Mouse (Mus musculus) embryonic fibroblast, embryonic 13.5 days (primary cell): ENCODE data around the gene Zfp277. TPM values are rescaled to one million over a fixed set of nuclear protein-coding genes. Genes with fewer than 3 reads are reported as not detected.

Experiments
- H3K27ac ChIP-seq: 2 replicates; pipeline ENCODE4 v1.5.1; 2012; ENCODE audit warnings: low read length, control low read depth, inconsistent platforms; ENCODE audit not compliant: insufficient read depth
- H3K4me1 ChIP-seq: 2 replicates; pipeline ENCODE4 v1.6.1; 2011; ENCODE audit warnings: low read length; ENCODE audit not compliant: control insufficient read depth, insufficient read depth
- H3K4me3 ChIP-seq: 2 replicates; pipeline ENCODE4 v1.5.1; 2011; ENCODE audit warnings: mild to moderate bottlenecking, control low read depth, low read length; ENCODE audit not compliant: insufficient read depth
- CTCF ChIP-seq: IDR thresholded peaks from 2 replicates; pipeline ENCODE4 v1.5.1; 2011; ENCODE audit warnings: mild to moderate bottlenecking, control low read depth, low read length, moderate library complexity, borderline replicate concordance; ENCODE audit not compliant: insufficient read depth
- POLR2A ChIP-seq: IDR thresholded peaks from 2 replicates; pipeline ENCODE4 v1.6.1; 2011; ENCODE audit warnings: low read depth, mild to moderate bottlenecking, control low read depth, low read length, moderate library complexity
- polyA plus RNA-seq: library from polyadenylated mRNA; stranded (reverse); fragments of >200 nt; gene quantifications from 2 replicates; pipeline ENCODE4 v1.2.4, GENCODE M21; 2011; ENCODE audit warnings: low read depth; ENCODE audit not compliant: missing spikeins, insufficient read length

The Zfp277 gene
- polyA plus RNA-seq, 1 experiment: 22.6 TPM

DNA sequence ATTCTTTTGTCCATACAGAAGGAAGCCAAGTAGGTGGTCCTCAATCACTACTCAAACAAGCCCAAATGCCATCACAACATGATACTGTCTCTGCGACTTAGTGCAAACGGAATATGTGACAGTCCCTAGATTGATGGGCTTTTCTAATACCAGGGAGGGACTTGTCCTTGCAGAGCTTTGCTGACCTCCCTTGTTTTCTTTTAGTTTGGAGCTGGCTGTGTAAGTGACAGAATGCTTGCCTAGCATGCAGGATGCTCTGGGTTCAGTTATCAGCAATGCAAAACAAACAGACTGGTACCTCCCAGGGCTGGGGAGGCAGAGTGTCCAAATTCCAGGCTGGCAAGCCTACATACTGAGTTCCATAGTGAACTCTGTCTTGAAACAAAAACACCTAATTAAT is 7.7 kb downstream of the Zfp277 start:
- TF ChIP-seq CTCF (no peak), POLR2A (no peak)
- peaks cover 3% of the 10 kb centered on the region for H3K4me1 ChIP-seq
- no peak overlapping the region for H3K4me3 ChIP-seq
- H3K27ac ChIP-seq: no peak overlapping the region

GRCm38 (mm10) chr12:40434101-40434500 is 11.6 kb downstream of the Zfp277 start:
- TF ChIP-seq CTCF (no peak), POLR2A (no peak)
- peaks cover 3% of the 10 kb centered on the region for H3K4me1 ChIP-seq
- no peak overlapping the region for H3K4me3 ChIP-seq
- no peak overlapping the region for H3K27ac ChIP-seq

GRCm38 (mm10) chr12:40431075-40431474 is 14.6 kb downstream of the Zfp277 start:
- H3K4me3 ChIP-seq: no peak overlapping the region
- H3K4me1 ChIP-seq: peaks cover 3% of the 10 kb centered on the region
- no peak overlapping the region for H3K27ac ChIP-seq
- TF ChIP-seq CTCF (no peak), POLR2A (no peak)

DNA sequence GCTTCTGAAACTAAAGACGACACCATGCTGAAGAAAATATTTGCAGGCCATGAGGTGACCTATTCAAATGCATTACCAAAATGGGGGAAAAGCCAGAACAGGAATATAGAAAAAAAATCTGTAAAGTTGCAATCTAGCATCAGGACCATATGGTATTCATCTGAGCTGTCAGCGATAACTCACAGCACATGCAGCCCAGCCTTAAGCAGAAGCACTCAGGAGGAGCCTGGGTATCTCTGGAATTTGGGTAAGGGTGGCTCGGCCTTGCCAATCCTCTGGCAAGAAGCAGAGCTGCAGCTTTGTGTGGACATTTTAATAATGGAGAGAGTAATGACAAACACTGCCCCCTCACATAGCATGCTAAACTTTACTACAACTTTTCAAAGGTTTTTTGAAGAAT is 15.7 kb downstream of the Zfp277 start:
- H3K4me1 ChIP-seq: peaks cover 3% of the 10 kb centered on the region
- H3K4me3 ChIP-seq: no peak overlapping the region
- TF ChIP-seq POLR2A (no peak), CTCF (no peak)
- H3K27ac ChIP-seq: no peak overlapping the region

- no peaks in the 10 kb centered on the region; the same call in 1 of the 2 replicates for H3K4me1 ChIP-seq
- H3K27ac ChIP-seq: no peak overlapping the region
- H3K4me3 ChIP-seq: no peak overlapping the region
- TF ChIP-seq CTCF (no peak), POLR2A (no peak)
These were observed 18.1 kb downstream of the Zfp277 start for GRCm38 (mm10) chr12:40427606-40428005.

DNA sequence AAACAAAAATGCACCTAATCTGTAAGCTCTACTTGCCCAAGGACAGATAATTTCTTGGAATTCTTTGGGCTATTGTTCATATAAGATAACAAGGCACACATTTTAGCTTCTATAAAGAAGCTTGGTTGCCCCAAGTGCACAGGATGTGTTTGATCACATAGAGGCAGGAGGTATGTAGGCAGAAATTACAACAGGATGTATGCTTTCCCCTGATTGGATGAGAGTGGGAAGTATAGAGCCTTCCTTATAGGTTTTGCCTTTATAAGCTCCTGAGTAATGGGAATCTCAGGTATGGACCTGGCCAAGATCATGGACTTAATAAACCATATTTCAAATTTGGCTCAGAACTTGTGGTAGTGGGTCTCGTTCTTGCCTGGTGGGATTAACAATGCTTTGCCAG is 20.7 kb downstream of the Zfp277 start:
- Histone ChIP-seq H3K27ac (no peak overlapping the region), H3K4me1 (no peaks in the 10 kb centered on the region; the same call in 1 of the 2 replicates), H3K4me3 (no peak overlapping the region)
- TF ChIP-seq POLR2A (no peak), CTCF (no peak)

- H3K4me1 ChIP-seq: no peaks in the 10 kb centered on the region
- TF ChIP-seq POLR2A (no peak), CTCF (no peak)
- H3K27ac ChIP-seq: no peak overlapping the region
- H3K4me3 ChIP-seq: no peak overlapping the region
These were observed 28.4 kb downstream of the Zfp277 start for GRCm38 (mm10) chr12:40417257-40417656.

DNA sequence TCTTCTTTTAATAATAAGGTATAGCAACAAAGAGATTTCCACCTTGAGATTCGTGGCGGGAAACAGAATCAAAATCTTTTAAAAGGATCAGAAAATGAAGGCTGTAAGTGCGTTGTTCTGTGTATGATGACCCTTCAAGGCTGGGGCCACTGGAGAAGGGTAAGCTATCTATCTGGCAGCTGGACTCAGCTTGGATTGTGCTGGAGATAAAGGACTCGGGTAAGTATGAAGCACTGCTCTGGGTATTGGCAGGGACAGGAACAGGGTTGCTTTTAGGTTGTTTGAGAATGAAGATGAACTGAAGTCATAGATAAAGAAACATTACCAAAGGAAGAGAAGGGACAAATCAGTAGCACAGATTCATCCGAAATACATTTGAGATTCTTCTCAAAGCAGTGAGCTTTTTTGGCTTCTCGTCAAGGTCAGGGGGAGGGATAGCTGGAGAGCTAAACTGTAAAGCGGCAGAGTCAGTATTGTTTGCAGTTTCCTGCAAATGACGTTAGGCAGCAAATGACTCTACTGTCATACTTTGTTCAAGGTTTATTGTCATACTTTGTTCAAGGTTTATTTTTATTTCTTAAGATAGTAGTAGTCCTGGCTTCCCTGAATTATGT is 30.3 kb downstream of the Zfp277 start:
- TF ChIP-seq CTCF: no peak
- no peak for TF ChIP-seq POLR2A
- Histone ChIP-seq H3K27ac (no peak overlapping the region), H3K4me3 (no peak overlapping the region), H3K4me1 (no peaks in the 10 kb centered on the region)

DNA sequence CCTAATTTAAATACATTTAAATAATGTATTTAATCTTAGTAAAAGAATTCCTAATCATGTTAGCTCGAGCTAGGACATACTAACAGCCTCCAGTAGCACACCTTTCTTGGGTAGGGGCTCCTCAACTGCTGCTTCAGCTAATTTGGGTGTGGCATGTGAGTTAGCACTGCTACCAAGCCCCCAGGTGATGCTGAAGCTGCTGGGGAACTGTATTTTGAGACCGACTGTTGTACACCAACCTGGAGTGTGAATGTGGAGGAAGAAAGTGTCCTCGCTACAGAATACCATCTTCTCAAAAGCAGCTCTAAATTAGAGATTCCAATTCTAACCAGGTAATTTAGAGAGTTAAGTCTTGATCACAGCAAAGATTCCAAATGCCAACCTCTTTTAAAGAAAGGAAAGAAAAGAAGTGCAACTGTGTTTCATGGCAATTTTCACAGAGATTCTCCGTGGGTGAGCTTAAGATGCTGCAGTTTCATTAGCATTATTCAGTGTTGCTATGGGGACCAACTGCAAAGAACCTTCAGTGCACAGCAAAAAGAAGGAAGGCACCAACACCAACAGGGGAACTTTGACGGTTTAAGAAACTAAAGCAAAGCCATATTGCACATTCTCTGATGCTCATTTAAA is 30.9 kb downstream of the Zfp277 start:
- H3K4me1 ChIP-seq: no peaks in the 10 kb centered on the region
- no peak overlapping the region for H3K27ac ChIP-seq
- TF ChIP-seq POLR2A (no peak), CTCF (no peak)
- H3K4me3 ChIP-seq: no peak overlapping the region

- Histone ChIP-seq H3K4me1 (no peaks in the 10 kb centered on the region), H3K4me3 (no peak overlapping the region), H3K27ac (no peak overlapping the region)
- TF ChIP-seq CTCF (no peak), POLR2A (no peak)
These were observed 45.9 kb downstream of the Zfp277 start for GRCm38 (mm10) chr12:40399812-40400211.
